Mouse (Mus musculus) cerebellum, adult 2 months (tissue): Measurements from ENCODE around the gene Chrm1. TPM values are rescaled to one million over a fixed set of nuclear protein-coding genes. Genes with fewer than 3 reads are reported as not detected.

Source experiments
- DNase-seq, 2 experiments: peaks; one replicate each; pipeline ENCODE4 v3.0.0; 2021
- H3K27ac ChIP-seq: fragments of 200-500 bp; 2 replicates; pipeline ENCODE4 v1.5.1; 2012; ENCODE audit warnings: low read length, control low read depth, inconsistent platforms; ENCODE audit not compliant: insufficient read depth
- H3K27me3 ChIP-seq: fragments of 200-500 bp; 2 replicates; pipeline ENCODE4 v1.6.1; 2012; ENCODE audit warnings: inconsistent platforms, mild to moderate bottlenecking, low read length, moderate library complexity; ENCODE audit not compliant: control insufficient read depth, insufficient read depth
- H3K4me1 ChIP-seq: fragments of 200-500 bp; 2 replicates; pipeline ENCODE4 v1.6.1; 2011; ENCODE audit warnings: low read length; ENCODE audit not compliant: control insufficient read depth, insufficient read depth
- H3K4me3 ChIP-seq: fragments of 200-500 bp; replicated peaks from 2 replicates; pipeline ENCODE3; 2011; ENCODE audit warnings: mild to moderate bottlenecking, low read depth, low read length, control low read depth; ENCODE audit not compliant: insufficient read depth
- CTCF ChIP-seq: fragments of 200-500 bp; IDR thresholded peaks from 2 replicates; pipeline ENCODE4 v1.5.1; 2011; ENCODE audit warnings: low read depth, mild to moderate bottlenecking, control low read depth, low read length, moderate library complexity, borderline replicate concordance; ENCODE audit not compliant: insufficient read depth
- POLR2A ChIP-seq: fragments of 200-500 bp; IDR thresholded peaks from 2 replicates; pipeline ENCODE4 v1.6.1; 2011; ENCODE audit warnings: low read length, control low read depth, borderline replicate concordance; ENCODE audit not compliant: insufficient read depth
- WGBS: fragments of 180-500 bp; shearing (Covaris S2); methylation state at CpG from one replicate; pipeline ENCODE4 v1.1.7; 2018; 5-methylcytosine and 5-hydroxymethylcytosine counted together
- polyA plus RNA-seq: library from polyadenylated mRNA; depleted of rRNA; stranded (reverse); fragments of >200 nt; gene quantifications from 2 replicates; pipeline ENCODE4 v1.2.3, GENCODE M21; 2012; rRNA removed

Chrm1 gene
- 0.63 and 0.88 TPM in 2 replicates for polyA plus RNA-seq

DNA sequence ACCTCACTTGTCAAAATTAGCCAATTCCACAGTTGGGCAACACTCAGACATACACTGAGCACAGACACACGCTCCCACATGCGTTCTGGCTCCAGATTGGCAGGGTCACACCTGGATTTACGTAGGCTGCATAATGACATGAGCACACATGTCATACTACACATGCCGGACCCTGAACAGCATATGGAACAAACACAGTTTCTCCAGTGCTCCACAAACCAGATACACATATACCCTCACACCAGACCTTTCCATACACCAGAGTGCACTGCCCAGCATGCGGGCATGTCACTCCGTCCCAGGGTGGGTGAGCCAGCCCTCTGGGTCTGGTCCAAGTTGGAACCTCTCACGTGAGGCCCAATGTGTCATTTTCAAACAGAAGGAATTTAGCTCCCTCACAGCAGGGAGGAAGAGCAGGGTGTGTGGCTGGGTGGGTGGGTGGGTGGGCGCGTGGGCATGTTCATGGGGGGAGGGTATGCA lies at the start of gene Chrm1:
TSS of gene Chrm1 (plus strand) at position 430 of the 480 bp plus-strand sequence.
- TF ChIP-seq POLR2A = no peak
- no peak for TF ChIP-seq CTCF
- 29% methylated on average over 9 of the region's 9 CpGs for WGBS
- H3K4me1 ChIP-seq = peaks cover 5% of the 10 kb centered on the region
- H3K27ac ChIP-seq = no peak within 1 kb of the TSS
- no peaks in the 10 kb centered on the region for H3K27me3 ChIP-seq
- no peak within 1 kb of the TSS for H3K4me3 ChIP-seq
- DNase-seq = no peak

DNA sequence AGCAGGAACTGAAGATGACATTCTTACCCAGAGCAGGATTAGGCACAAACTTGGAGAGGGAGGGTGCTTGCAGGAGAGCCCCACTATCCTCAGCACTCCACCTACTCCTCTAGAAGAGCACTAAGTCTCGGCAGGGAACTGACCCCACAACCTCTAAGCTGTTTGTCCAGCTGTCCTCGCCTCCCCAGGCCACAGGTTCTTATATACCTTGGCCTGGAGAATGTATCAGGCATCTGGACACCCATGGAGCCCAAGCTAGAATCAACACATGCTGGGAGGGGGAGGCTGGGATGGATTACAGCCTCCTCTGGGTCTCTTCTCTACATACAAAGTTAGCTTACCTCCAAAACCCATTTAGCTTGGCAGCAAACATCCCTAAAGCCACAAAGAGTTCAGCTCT lies 49.2 kb upstream of the Chrm1 start:
- H3K4me1 ChIP-seq = no peaks in the 10 kb centered on the region
- no peaks in the 10 kb centered on the region for H3K27me3 ChIP-seq
- no peak overlapping the region for H3K4me3 ChIP-seq
- WGBS = 61% methylated on average over 2 of the region's 2 CpGs
- TF ChIP-seq CTCF = no peak
- TF ChIP-seq POLR2A = no peak
- H3K27ac ChIP-seq = no peak overlapping the region
- peak in 1 of 2 experiments; percentile 3 for DNase-seq

DNA sequence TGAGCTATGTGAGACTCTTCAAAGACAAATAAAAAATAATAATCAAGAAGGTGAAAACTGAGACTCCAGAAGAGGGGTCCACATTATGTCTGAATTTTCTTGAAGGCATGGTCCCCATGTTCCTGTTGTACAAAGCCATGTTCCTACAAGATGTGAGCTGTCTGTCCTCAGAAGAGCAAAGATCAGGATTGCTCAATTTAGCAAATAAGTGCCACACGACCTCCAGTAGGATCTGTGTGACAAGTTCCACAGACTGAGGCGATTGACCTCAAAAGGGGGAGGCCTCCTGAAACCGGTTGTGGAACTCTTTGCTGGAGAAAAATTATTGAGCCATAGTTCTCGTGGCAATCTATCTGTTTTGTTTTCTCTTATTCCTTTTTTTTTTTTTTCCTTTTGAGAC lies 47.3 kb upstream of the Chrm1 start:
- WGBS = 70% methylated on average over 4 of the region's 4 CpGs

DNA sequence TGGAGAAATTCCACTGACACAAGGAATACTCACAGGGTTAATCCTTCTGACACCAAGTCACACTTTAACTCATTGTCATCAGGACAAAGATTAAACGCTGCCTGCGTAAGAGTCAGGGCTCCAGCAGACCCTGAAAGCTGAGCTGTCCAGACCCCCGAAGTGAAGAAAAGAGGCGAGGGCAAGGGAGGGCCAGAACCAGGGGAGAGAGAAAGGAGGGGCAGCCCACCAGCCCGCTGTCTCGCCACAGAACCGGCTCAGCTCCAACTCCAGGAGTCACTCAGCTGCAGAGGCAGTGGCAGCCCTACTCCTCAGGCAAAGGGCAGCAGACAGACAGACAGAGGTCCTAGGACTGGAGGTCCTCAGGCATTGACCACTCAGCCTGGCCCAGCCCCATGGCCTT lies 45.7 kb upstream of the Chrm1 start, which contains the start of gene Slc22a6:
TSS of gene Slc22a6 (plus strand) at position 136 of the 400 bp plus-strand sequence.
- H3K27me3 ChIP-seq = no peaks in the 10 kb centered on the region
- H3K4me1 ChIP-seq = no peaks in the 10 kb centered on the region
- no peak within 1 kb of the TSS for H3K4me3 ChIP-seq
- 12% methylated on average over 7 of the region's 7 CpGs for WGBS
- TF ChIP-seq POLR2A = no peak
- no peak for TF ChIP-seq CTCF
- no peak within 1 kb of the TSS for H3K27ac ChIP-seq
- no peak for DNase-seq

More for the DNA sequence above, 47.3 kb upstream of the Chrm1 start:
- H3K4me3 ChIP-seq = no peak overlapping the region
- H3K27me3 ChIP-seq = no peaks in the 10 kb centered on the region
- H3K4me1 ChIP-seq = no peaks in the 10 kb centered on the region
- no peak for DNase-seq
- TF ChIP-seq POLR2A (no peak), CTCF (no peak)
- H3K27ac ChIP-seq = no peak overlapping the region

DNA sequence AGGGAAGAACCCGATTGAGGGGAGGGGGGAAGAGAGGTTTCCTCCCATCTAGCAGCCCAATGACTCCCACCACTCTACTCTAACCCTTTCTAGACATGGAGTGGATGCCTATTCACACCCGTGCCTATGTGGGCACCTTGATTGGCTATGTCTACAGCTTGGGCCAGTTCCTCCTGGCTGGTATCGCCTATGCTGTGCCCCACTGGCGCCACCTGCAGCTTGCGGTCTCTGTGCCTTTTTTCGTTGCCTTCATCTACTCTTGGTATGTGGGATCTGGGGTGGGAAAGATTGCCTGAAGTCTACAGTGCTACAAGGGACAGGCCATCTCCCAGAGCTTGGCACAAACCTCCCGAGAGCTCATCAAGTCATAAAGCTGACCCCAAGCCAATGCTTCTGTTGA lies 42.5 kb upstream of the Chrm1 start:
- DNase-seq = no peak
- H3K4me1 ChIP-seq = no peaks in the 10 kb centered on the region
- no peak overlapping the region for H3K27ac ChIP-seq
- TF ChIP-seq POLR2A = no peak
- TF ChIP-seq CTCF = no peak
- 89% methylated on average over 7 of the region's 7 CpGs for WGBS
- no peaks in the 10 kb centered on the region for H3K27me3 ChIP-seq
- no peak overlapping the region for H3K4me3 ChIP-seq

DNA sequence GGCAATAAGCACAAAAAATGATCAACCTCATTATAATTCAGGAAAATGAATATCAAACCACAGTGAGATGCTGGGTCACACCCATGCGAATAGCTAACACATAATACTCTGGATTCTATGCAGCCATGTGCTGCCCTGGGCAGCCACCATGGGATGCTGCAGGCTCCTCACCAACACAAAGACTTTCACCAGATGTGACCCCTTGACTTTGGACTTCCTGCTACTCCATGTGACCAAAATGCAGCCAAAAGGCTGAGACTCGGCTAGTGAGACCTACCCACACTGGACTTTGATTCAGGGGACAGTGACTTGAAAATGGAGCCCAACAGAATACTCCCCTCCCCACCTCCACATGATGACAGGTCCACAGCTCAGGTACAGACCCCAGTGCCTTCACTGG lies 33.3 kb upstream of the Chrm1 start:
- 70% methylated on average over 2 of the region's 2 CpGs for WGBS
- no peaks in the 10 kb centered on the region for H3K27me3 ChIP-seq
- no peaks in the 10 kb centered on the region for H3K4me1 ChIP-seq
- no peak for DNase-seq
- TF ChIP-seq CTCF (no peak), POLR2A (no peak)
- H3K4me3 ChIP-seq = no peak overlapping the region
- no peak overlapping the region for H3K27ac ChIP-seq

DNA sequence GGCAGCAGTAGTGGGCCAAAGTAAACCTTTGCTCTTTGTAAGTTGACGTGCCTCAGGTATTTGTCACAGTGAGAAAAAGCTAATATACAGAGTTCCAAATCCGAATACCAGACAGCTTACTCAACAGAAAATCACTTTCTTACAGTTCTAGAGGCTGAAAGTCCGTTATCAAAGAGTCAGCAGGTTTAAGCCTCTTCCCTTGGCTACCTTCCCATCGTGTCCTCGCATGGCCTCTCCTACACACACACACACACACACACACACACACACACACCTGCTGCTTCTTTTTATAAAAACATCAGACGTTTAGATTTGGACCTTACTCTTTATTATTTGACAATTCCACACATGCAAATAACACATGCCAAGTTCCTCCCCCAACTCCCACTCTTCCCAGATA lies 32.8 kb upstream of the Chrm1 start:
- no peaks in the 10 kb centered on the region for H3K4me1 ChIP-seq
- TF ChIP-seq CTCF = no peak
- no peak for TF ChIP-seq POLR2A
- no peaks in the 10 kb centered on the region for H3K27me3 ChIP-seq
- WGBS = 67% methylated on average over 6 of the region's 6 CpGs
- no peak for DNase-seq
- no peak overlapping the region for H3K4me3 ChIP-seq
- no peak overlapping the region for H3K27ac ChIP-seq

DNA sequence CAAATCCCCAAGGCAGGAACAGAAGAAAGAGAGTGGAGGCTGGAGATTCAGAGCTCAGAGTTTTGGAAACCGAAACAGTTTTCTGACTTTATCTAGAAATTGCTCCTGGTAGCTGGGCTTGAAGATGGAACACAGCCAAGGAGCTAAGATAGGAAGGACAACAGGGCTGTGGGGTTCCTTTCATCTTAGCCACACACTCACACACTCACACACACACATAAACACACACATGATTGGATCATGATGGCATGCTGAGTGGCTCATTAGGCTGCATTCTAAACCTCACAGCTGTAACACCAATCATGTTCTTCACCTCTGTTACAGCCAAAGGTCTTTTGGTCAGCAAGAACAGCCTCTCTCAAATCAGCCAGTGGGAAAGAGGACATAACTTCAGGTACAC lies 31.6 kb upstream of the Chrm1 start:
- H3K4me3 ChIP-seq = no peak overlapping the region
- no peaks in the 10 kb centered on the region for H3K4me1 ChIP-seq
- 60% methylated on average over 1 of the region's 1 CpGs for WGBS
- no peak for TF ChIP-seq CTCF
- no peak for TF ChIP-seq POLR2A
- no peak overlapping the region for H3K27ac ChIP-seq
- no peaks in the 10 kb centered on the region for H3K27me3 ChIP-seq
- DNase-seq = no peak
